Mouse (Mus musculus): Measurements from ENCODE around the gene Ier2. TPM values are rescaled to one million over a fixed set of nuclear protein-coding genes. Genes with fewer than 3 reads are reported as not detected.

The Ier2 gene
- polyA plus RNA-seq, 1 experiment from 2014 or later = 32.5 TPM

Other genes with a start within 250 kb of the Ier2 start
- gene Trmt1, start 23.5 kb upstream of the Ier2 start, polyA plus RNA-seq (2015; fragmentation: Nextera tagmentation; extraction: Ambion mirVana) = 53.6 and 55.5 TPM in 2 replicates
- gene Nacc1, start 25.0 kb upstream of the Ier2 start, polyA plus RNA-seq (2015; fragmentation: Nextera tagmentation; extraction: Ambion mirVana) = 14.1 and 15.1 TPM in 2 replicates
- 2.8 and 3.6 TPM in 2 replicates for gene Lyl1, start 38.6 kb upstream of the Ier2 start, polyA plus RNA-seq (2015; fragmentation: Nextera tagmentation; extraction: Ambion mirVana)
- 1.4 and 2.2 TPM in 2 replicates for gene G430095P16Rik, start 60.2 kb upstream of the Ier2 start, polyA plus RNA-seq (2015; fragmentation: Nextera tagmentation; extraction: Ambion mirVana)
- gene Nfix, start 137.5 kb upstream of the Ier2 start, polyA plus RNA-seq (2015; fragmentation: Nextera tagmentation; extraction: Ambion mirVana) = 28.7 and 34.4 TPM in 2 replicates
- gene Dand5, start 160.0 kb upstream of the Ier2 start, polyA plus RNA-seq (2015; fragmentation: Nextera tagmentation; extraction: Ambion mirVana) = 12.3 and 12.8 TPM in 2 replicates
- gene Gadd45gip1, start 168.7 kb upstream of the Ier2 start, polyA plus RNA-seq (2015; fragmentation: Nextera tagmentation; extraction: Ambion mirVana) = 35.1 and 39.8 TPM in 2 replicates
- gene Rad23a, start 177.8 kb upstream of the Ier2 start, polyA plus RNA-seq (2015; fragmentation: Nextera tagmentation; extraction: Ambion mirVana) = 69.9 and 74.2 TPM in 2 replicates
- 766 and 971 TPM in 2 replicates for gene Calr, start 184.1 kb upstream of the Ier2 start, polyA plus RNA-seq (2015; fragmentation: Nextera tagmentation; extraction: Ambion mirVana)
- 102 and 104 TPM in 2 replicates for gene Farsa, start 194.1 kb upstream of the Ier2 start, polyA plus RNA-seq (2015; fragmentation: Nextera tagmentation; extraction: Ambion mirVana)
- 16.4 and 16.6 TPM in 2 replicates for gene Syce2, start 209.3 kb upstream of the Ier2 start, polyA plus RNA-seq (2015; fragmentation: Nextera tagmentation; extraction: Ambion mirVana)
- gene Gcdh, start 231.1 kb upstream of the Ier2 start, polyA plus RNA-seq (2015; fragmentation: Nextera tagmentation; extraction: Ambion mirVana) = 37.2 and 37.3 TPM in 2 replicates
- gene Klf1, start 239.1 kb upstream of the Ier2 start, polyA plus RNA-seq (2015; fragmentation: Nextera tagmentation; extraction: Ambion mirVana) = 0.90 and 0.91 TPM in 2 replicates
- 4.5 and 8.8 TPM in 2 replicates for gene Dnase2a, start 245.7 kb upstream of the Ier2 start, polyA plus RNA-seq (2015; fragmentation: Nextera tagmentation; extraction: Ambion mirVana)